Mouse (Mus musculus) urinary bladder, adult 18-20 months (tissue): Measurements from ENCODE around the gene Tfpt.
"Not testable (repeated sequence)": the region's sequence is repeated elsewhere in the genome, so short reads cannot be mapped to it uniquely, and the experiment has no call there.

ENCODE experiments used
- DNase-seq, 2 experiments: peaks; one replicate each; pipeline ENCODE4 v3.0.0; 2022; ENCODE audit warnings: low spot score in 2 of 2, mixed read lengths in 2 of 2

Tfpt gene

DNA sequence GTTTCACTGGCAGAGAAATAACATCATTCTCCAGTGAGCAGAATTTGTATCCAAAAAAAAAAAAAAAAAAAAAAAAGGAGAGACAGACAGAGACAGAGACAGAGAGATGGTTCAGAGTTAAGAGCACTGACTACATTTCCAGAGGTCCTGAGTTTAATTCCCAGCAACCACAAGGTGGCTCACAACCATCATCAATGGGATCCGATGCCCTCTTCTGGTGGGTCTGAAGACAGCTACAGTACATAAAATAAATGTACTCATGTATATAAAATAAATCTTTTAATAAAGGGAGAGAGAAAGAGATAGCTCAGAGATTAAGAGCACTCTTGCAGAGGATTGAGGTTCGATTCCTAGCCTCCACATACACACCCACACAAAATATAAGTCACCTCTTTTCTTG is 51.5 kb downstream of the Tfpt start:
- DNase-seq, result no peak

GRCm38 (mm10) chr7:3576354-3577124 is 53.2 kb downstream of the Tfpt start:
- DNase-seq, result no peak

GRCm38 (mm10) chr7:3574216-3574615 is 55.5 kb downstream of the Tfpt start:
- DNase-seq, result no peak

DNA sequence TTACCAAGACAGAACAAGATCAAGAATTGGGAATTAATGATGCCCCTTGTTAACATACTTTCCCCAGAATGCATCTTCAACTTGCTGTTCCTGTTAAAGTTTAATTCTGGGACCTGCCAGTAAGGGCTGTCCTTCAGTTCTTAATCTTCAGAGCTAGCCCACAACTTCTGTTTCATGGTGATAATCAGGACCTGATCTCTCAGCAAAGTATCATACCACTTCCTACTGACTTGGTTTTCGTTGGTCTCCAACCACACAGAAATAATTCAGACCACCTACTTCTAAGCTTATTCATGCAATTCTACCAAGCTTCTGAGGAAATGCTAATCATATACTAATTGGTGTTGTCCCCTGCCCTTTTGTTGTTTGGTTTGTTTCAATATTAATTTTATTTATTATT is 57.9 kb downstream of the Tfpt start:
- no peak for DNase-seq

DNA sequence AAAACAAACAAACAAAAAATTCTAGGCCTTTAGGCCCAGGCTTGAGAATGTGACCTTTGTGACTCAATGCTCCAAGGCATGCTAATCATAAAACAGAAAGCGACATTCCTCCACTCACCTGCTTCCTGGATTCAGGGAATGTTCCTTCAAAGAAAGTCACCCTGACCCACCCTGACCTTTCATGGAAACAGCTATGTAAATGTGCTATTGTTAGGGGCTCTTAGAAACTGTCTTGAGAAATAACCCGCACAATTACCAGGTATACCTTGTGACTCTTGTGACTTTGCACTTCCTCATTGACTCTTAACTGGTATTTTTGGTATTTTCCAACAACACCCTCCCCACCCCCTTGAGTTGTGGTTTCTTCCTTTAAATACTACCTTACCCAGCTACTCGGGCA is 59.1 kb downstream of the Tfpt start:
- not testable (repeated sequence) for DNase-seq
